12 mouse cellular contexts compared by ENCODE assay signal in the genomic region with DNA sequence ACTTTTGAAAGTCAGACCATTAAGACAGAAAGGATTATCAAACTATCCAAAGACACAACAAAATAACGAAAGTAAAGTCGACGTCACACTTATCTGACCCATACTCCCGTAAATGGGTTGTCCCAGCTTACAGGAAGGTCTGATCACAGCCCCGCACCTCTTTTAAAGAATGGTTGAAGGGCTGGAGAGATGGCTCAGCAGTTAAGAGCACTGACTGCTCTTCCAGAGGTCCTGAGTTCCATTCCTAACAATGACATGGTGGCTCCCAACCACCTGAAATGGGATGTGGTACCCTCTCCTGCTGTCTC. TPM values are rescaled to one million over a fixed set of nuclear protein-coding genes. Genes with fewer than 3 reads are reported as not detected.
A peak's percentile ranks its signal among the peaks of the same experiment; 100 is the strongest.
DNase-seq lines count a peak whose midpoint lies in the region; ATAC-seq lines count a peak whose summit lies in the region.
"Had no signal": no experiment of that assay in that cellular context is flagged by ENCODE, and none has a peak within 500 bp of the region (broad histone marks: within the 10 kb centered on the region; RNA-seq: fewer than 3 reads in every experiment).

No protein-coding gene starts in this region.

- peak overlapping the region; percentile 88 for H3K4me3 ChIP-seq in megakaryocyte, embryonic 14.5 days (replicated peaks)
- H3K4me3 ChIP-seq in erythroblast, embryonic 14.5 days (replicated peaks): peak overlapping the region; percentile 55
- H3K4me3 ChIP-seq: forebrain, embryonic 10.5 days; limb, embryonic 15.5 days had no signal

- DNase-seq in naive thymus-derived CD4-positive, alpha-beta T cell, adult 2 months (ENCODE audit: low read depth): peak; percentile 88
- no peak for DNase-seq in layer of hippocampus, adult 8-10 months (ENCODE audit: low spot score in 2 of 2)
- DNase-seq in left cerebral cortex, adult 11 months (ENCODE audit: low spot score): no peak
- DNase-seq: cerebellum, adult 9-10 months; kidney, adult 8-10 months had no signal

- H3K4me1 ChIP-seq in megakaryocyte, embryonic 14.5 days: peaks cover 62% of the 10 kb centered on the region
- H3K4me1 ChIP-seq in erythroblast, embryonic 14.5 days (ENCODE audit: control insufficient read depth): peaks cover 12% of the 10 kb centered on the region
- H3K4me1 ChIP-seq: forebrain, embryonic 10.5 days had no signal

- no peaks in the 10 kb centered on the region for H3K9me3 ChIP-seq in megakaryocyte, embryonic 14.5 days
- no peaks in the 10 kb centered on the region for H3K9me3 ChIP-seq in erythroblast, embryonic 14.5 days (ENCODE audit: control insufficient read depth, low read length)
- H3K9me3 ChIP-seq: forebrain, embryonic 10.5 days; limb, embryonic 15.5 days had no signal

- ATAC-seq in megakaryocyte, adult 5-6 weeks (ENCODE audit: poor library complexity, severe bottlenecking): no peak
- ATAC-seq in CD4-positive, CD25-positive, alpha-beta regulatory T cell, adult 4 months: peak; percentile 3

- H3K36me3 ChIP-seq in megakaryocyte, embryonic 14.5 days (replicated peaks; ENCODE audit: low read length): no peaks in the 10 kb centered on the region
- H3K36me3 ChIP-seq in erythroblast, embryonic 14.5 days (ENCODE audit: control insufficient read depth): no peaks in the 10 kb centered on the region
- H3K36me3 ChIP-seq: forebrain, embryonic 10.5 days; limb, embryonic 15.5 days had no signal

- no peaks in the 10 kb centered on the region for H3K27me3 ChIP-seq in megakaryocyte, embryonic 14.5 days (replicated peaks)
- peaks cover 2% of the 10 kb centered on the region; the same call in 1 of the 2 replicates for H3K27me3 ChIP-seq in erythroblast, embryonic 14.5 days (ENCODE audit: control insufficient read depth)
- H3K27me3 ChIP-seq: limb, embryonic 15.5 days had no signal

RNA-seq across cellular contexts. Expression of a gene that starts 39.3 kb away (rescaled TPM):
- 2.8 TPM in 1 of 2 replicates, not detected in the other for polyA plus RNA-seq in megakaryocyte, embryonic 14.5 days (2012; ENCODE audit: insufficient read depth, low replicate concordance)
- 125 and 144 TPM in 2 replicates for total RNA-seq in megakaryocyte, adult 5-6 weeks (2015)
- 285 and 325 TPM in 2 replicates for total RNA-seq in megakaryocyte, adult 5-6 weeks (2017)
- 100 to 1,000 TPM; 430 to 456 TPM for polyA plus RNA-seq in CD4-positive, CD25-positive, alpha-beta regulatory T cell, adult 4 months (2017; shearing (Covaris generic))
- polyA plus RNA-seq in erythroblast, embryonic 14.5 days (2012): not detected in 2 replicates
- total RNA-seq in layer of hippocampus, adult 8-10 months (2022): 1 to 10 TPM in 2 of 4 experiments, not detected in 2; 1.3 TPM
- polyA plus RNA-seq: hindbrain, embryonic 14.5 days had no signal

Comparison
In these comparisons a context has a peak if more than half of its experiments do, and no peak if none do; other contexts are left out.
1. RNA of a gene that starts 39.3 kb away (polyA plus RNA-seq): 430 to 456 TPM in CD4-positive, CD25-positive, alpha-beta regulatory T cell, adult 4 months; 2.8 TPM in megakaryocyte, embryonic 14.5 days and not detected in erythroblast, embryonic 14.5 days; every median in the first group is over 100 times any median in the second.